Mouse (Mus musculus) hindbrain, embryonic 14.5 days (tissue): Measurements from ENCODE around the gene Dgkz. TPM values are rescaled to one million over a fixed set of nuclear protein-coding genes. Genes with fewer than 3 reads are reported as not detected.

ENCODE experiments used
- ATAC-seq: fragments of 200-750 bp; cut with Nextera tagmentation; 2 replicates; pipeline ENCODE4 v1.8.0; 2017; ENCODE audit warnings: moderate number of reproducible peaks, mild to moderate bottlenecking, moderate TSS enrichment, moderate library complexity; ENCODE audit not compliant: low FRiP score
- DNase-seq: peaks from one replicate; pipeline ENCODE4 v3.0.0-alpha.2; 2015; ENCODE audit warnings: low spot score
- H3K27ac ChIP-seq: fragments of 300-500 bp; sonication (generic); 2 replicates; pipeline ENCODE4 v1.5.1; 2014; ENCODE audit warnings: mild to moderate bottlenecking, moderate library complexity
- H3K27me3 ChIP-seq: fragments of 300-500 bp; sonication (generic); 2 replicates; pipeline ENCODE4 v1.6.1; 2014; ENCODE audit warnings: mild to moderate bottlenecking, low read length, mixed read lengths; ENCODE audit not compliant: control insufficient read depth, insufficient read depth
- H3K36me3 ChIP-seq: fragments of 300-500 bp; sonication (generic); replicated peaks from 2 replicates; pipeline ENCODE4 v1.6.1; 2014; ENCODE audit not compliant: control insufficient read depth, insufficient read depth
- H3K4me1 ChIP-seq: fragments of 300-500 bp; sonication (generic); replicated peaks from 2 replicates; pipeline ENCODE4 v1.6.1; 2014; ENCODE audit warnings: antibody characterized with exemption, low read length, mixed read lengths; ENCODE audit not compliant: control insufficient read depth, insufficient read depth
- H3K4me2 ChIP-seq: fragments of 300-500 bp; sonication (generic); replicated peaks from 2 replicates; pipeline ENCODE4 v1.6.1; 2014; ENCODE audit warnings: mild to moderate bottlenecking, moderate library complexity
- H3K4me3 ChIP-seq: fragments of 300-500 bp; sonication (generic); replicated peaks from 2 replicates; pipeline ENCODE4 v1.5.1; 2014; ENCODE audit warnings: mild to moderate bottlenecking, low read length
- H3K9ac ChIP-seq: fragments of 300-500 bp; sonication (generic); 2 replicates; pipeline ENCODE4 v1.6.1; 2014
- H3K9me3 ChIP-seq: fragments of 300-500 bp; sonication (generic); 2 replicates; pipeline ENCODE4 v1.6.1; 2016; ENCODE audit warnings: low read length; ENCODE audit not compliant: control insufficient read depth
- WGBS: fragments of 180-500 bp; shearing (Covaris S2); extraction: QIAGEN DNeasy Blood & Tissue Kit; methylation state at CpG from one replicate; pipeline ENCODE4 v1.1.7; 2014; 5-methylcytosine and 5-hydroxymethylcytosine counted together
- polyA plus RNA-seq: library from polyadenylated mRNA; unstranded; fragments of >200 nt; fragmentation: Nextera tagmentation; extraction: Ambion mirVana; gene quantifications from 2 replicates; pipeline ENCODE4 v1.2.1, GENCODE M21; 2014

Gene Dgkz
- polyA plus RNA-seq, 1 experiment from 2014 or later, result 39.0 TPM

DNA sequence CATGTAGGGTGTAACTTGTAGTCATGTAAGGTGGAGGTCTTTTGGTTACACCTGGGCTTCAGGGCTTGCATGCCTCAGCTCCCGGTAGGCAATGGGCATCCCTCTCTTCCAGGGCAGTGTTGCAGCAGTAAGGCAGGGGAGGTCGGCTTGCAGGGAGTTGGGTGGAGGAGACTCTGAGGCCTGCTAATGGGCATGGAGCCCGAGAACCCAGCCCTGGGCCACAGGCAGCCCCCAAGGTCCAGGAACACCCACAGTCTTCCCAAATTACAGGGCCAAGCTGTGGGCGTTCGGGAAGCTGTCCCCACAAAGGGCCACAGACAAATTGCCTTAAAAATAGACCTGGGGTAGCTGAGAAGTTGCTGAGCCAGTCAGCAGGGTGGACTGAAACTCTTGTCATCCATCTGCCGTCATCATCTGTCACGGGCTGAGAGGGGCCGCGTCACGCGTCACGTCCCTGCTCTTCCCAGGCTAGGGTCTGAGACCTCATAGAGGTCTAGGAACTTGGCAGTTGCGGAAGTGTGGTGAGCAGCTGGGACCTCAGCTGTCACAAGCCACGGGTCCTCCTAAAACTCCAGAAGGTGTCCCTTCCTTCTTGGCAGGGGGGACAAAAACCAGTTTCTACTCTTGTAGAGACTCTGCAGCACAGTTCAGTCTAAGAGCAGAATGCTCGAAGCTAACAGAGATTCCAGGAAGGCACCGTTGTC lies 22.4 kb upstream of the Dgkz start:
- Histone ChIP-seq H3K27ac (no peak overlapping the region), H3K9me3 (no peaks in the 10 kb centered on the region), H3K4me3 (no peak overlapping the region), H3K4me2 (no peak overlapping the region), H3K9ac (no peak overlapping the region), H3K36me3 (no peaks in the 10 kb centered on the region), H3K4me1 (no peaks in the 10 kb centered on the region), H3K27me3 (no peaks in the 10 kb centered on the region)
- 82% methylated on average over 16 of the region's 16 CpGs for WGBS
- DNase-seq (no peak), ATAC-seq (no peak)

DNA sequence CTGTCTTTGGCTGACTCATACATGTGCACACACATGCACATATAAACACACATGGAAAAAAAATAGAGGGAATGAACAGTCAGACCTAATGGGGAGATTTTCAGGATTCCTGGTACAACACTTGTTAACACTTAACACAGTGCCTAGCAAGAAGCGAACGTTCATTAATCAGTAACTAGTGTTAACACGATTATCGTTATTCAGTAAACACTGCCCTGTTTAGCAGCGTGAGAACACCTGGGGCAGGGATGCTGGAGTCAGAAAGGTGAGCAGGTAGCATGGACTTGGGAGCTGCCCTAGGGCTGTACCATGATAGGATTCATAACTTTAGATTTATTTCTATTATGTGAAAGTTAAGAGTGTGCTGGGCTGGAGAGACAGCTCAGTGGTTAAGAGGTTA lies 20.3 kb upstream of the Dgkz start:
- no peaks in the 10 kb centered on the region for H3K9me3 ChIP-seq
- no peaks in the 10 kb centered on the region for H3K27me3 ChIP-seq
- DNase-seq (no peak), ATAC-seq (no peak)
- H3K4me1 ChIP-seq, result no peaks in the 10 kb centered on the region
- H3K4me3 ChIP-seq, result no peak overlapping the region
- H3K4me2 ChIP-seq, result no peak overlapping the region
- H3K9ac ChIP-seq, result no peak overlapping the region
- H3K36me3 ChIP-seq, result no peaks in the 10 kb centered on the region
- no peak overlapping the region for H3K27ac ChIP-seq
- WGBS, result 87% methylated on average over 5 of the region's 5 CpGs

DNA sequence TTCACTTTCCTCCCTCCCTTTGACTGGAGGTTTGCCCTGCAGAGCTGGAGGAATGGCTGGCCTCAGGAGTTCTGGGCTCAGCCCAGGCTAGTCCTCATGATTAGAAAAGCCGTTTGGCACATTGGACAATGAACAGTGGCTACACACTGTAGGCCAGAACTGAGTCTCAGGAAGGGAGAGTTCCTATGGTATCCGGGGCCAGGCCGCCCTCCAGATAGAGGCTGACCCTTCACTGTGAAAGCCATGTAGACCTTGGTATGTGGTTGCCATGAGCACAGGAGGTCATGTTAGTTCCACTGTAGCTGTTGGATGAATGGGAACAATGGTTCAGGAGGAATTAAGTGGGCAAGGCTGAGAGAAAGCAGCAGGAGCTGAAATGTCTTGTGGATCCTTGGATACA lies 17.7 kb upstream of the Dgkz start:
- DNase-seq (no peak), ATAC-seq (no peak)
- Histone ChIP-seq H3K27ac (no peak overlapping the region), H3K4me1 (no peaks in the 10 kb centered on the region), H3K36me3 (no peaks in the 10 kb centered on the region), H3K9ac (no peak overlapping the region), H3K4me3 (no peak overlapping the region), H3K27me3 (no peaks in the 10 kb centered on the region), H3K9me3 (no peaks in the 10 kb centered on the region), H3K4me2 (no peak overlapping the region)
- 47% methylated on average over 3 of the region's 3 CpGs for WGBS

DNA sequence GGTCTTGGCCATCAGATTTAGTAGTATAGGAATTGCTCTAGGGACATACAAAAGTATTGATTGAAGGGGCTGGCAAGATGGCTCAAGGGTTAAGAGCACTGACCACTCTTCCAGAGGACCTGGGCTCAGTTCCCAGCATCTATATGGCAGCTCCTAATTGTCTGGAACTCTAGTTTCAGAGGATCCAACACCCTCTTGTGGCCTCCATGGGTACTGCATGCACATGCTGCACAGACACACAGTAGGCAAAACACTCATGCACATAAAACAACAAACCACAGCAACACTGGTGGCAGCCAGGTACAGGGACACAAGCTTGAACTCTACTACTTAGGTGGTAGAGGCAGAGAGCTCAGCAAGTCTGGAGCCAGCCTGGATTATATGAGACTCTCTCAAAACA lies 14.1 kb upstream of the Dgkz start:
- H3K27ac ChIP-seq, result no peak overlapping the region
- H3K4me2 ChIP-seq, result no peak overlapping the region
- H3K9ac ChIP-seq, result no peak overlapping the region
- H3K27me3 ChIP-seq, result no peaks in the 10 kb centered on the region
- no peaks in the 10 kb centered on the region for H3K9me3 ChIP-seq
- H3K4me1 ChIP-seq, result 0 out of 2 replicates have a peak, but pooled peaks cover 1% of the 10 kb centered on the region
- no peak overlapping the region for H3K4me3 ChIP-seq
- no peaks in the 10 kb centered on the region for H3K36me3 ChIP-seq
- DNase-seq, result no peak
- ATAC-seq, result no peak

DNA sequence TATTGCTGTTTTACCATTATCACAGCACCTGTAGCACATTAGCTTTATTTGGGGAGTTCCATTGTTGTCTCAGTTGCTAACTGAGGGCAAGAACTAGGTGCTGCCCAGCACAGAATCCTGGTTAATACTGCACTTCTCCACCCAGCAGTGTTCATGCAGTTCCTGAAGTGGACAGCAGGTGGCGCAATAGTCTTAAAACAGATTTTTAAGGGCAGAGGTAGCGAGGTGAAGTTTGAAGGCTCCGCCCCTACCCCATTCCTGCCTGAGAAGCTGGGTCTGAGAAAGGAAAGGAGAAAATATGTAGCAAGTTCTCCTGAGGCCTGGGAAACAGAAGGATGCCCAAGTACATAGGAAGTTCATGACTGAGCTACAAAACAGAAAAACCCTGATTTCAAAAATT lies 11.9 kb upstream of the Dgkz start:
- no peak overlapping the region for H3K27ac ChIP-seq
- peaks cover 10% of the 10 kb centered on the region; the same call in 1 of the 2 replicates for H3K4me1 ChIP-seq
- no peak overlapping the region for H3K9ac ChIP-seq
- H3K36me3 ChIP-seq, result no peaks in the 10 kb centered on the region
- ATAC-seq (peak; percentile 63), DNase-seq (peak; percentile 96)
- H3K4me2 ChIP-seq, result no peak overlapping the region
- 0% methylated on average over 3 of the region's 3 CpGs for WGBS
- no peaks in the 10 kb centered on the region for H3K27me3 ChIP-seq
- no peaks in the 10 kb centered on the region for H3K9me3 ChIP-seq
- no peak overlapping the region for H3K4me3 ChIP-seq

DNA sequence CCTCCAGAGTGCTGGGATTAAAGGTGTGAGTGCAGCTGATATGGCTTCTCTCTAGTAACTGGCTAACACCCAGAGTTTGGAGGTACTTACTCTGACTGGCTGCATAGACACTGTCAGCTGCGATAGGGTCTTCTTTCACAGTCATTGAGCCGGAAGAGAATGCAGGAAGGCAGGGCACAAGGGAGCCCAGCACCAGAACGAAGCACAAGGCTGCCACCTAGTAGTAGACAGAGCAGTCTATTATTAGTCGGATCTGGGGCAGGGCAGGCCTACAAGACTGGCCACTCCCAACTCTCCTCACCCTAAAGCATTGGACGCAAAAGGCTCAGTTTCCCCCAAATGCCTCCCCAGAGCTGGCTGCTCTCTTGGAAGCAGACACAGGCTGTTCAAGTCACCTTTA lies 10.4 kb upstream of the Dgkz start:
- 3% methylated on average over 5 of the region's 5 CpGs for WGBS
- H3K4me2 ChIP-seq, result no peak overlapping the region

DNA sequence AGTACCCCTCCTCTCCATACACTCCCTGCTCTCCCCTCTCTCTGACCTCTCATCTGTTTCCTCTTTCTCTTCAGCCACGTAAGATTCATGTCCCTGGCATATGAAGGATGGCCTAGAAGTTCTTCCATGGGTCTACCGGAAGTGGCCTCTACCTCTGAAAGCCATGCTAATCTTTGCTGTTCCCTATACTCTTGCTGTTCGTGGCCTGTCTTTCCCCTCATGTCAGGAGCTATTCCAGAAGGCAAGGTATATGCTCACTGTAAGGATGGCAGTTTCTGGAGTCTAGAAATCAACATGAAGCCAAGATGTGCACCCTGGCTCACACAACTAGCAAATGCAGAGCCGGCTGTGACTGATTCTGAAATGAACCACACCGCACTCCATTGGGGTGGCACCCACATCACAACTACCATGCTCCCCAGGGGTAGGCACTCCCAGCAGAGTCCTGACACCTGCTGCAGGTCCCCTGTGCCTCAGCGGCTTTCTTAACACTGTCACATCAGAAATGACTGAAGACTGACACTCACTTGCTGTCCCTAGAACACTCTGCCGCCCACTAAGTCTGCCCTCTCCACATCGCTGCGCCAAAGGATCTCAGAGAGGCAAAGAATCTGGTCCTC lies 9.4 kb upstream of the Dgkz start:
- DNase-seq (no peak), ATAC-seq (no peak; the same call in 1 of the 2 replicates)
- WGBS, result 40% methylated on average over 9 of the region's 9 CpGs
- Histone ChIP-seq H3K27me3 (no peaks in the 10 kb centered on the region), H3K9me3 (no peaks in the 10 kb centered on the region), H3K9ac (no peak overlapping the region), H3K36me3 (no peaks in the 10 kb centered on the region), H3K4me3 (no peak overlapping the region), H3K27ac (no peak overlapping the region), H3K4me2 (peak overlapping the region; percentile 44; the same call in 1 of the 2 replicates), H3K4me1 (peaks cover 10% of the 10 kb centered on the region)

More for the DNA sequence above, 10.4 kb upstream of the Dgkz start:
- no peak overlapping the region for H3K4me3 ChIP-seq
- DNase-seq (no peak), ATAC-seq (no peak; the same call in 1 of the 2 replicates)
- H3K27ac ChIP-seq, result no peak overlapping the region
- H3K36me3 ChIP-seq, result no peaks in the 10 kb centered on the region
- H3K9ac ChIP-seq, result no peak overlapping the region
- no peaks in the 10 kb centered on the region for H3K9me3 ChIP-seq
- H3K4me1 ChIP-seq, result peaks cover 10% of the 10 kb centered on the region; the same call in 1 of the 2 replicates
- no peaks in the 10 kb centered on the region for H3K27me3 ChIP-seq

DNA sequence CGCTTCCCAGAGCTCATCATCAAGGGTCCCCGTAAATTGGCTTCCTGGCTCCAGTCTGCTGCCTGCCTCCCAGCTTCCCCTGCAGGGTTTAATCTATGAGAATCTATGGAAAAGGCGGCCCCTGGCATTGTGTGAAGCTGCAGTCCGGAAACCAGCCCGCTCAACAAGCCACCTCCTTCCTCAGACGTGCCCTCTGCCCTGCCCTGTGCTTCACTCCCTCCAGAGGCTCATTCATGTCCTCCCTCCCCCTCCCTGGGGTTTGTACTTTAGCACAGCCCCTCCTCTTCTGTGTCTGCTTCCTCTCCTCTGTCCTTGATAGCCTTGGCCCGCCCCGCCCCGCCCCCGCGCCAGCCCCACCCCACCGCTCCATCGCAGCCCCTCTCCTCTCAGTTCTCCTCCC lies 8.8 kb upstream of the Dgkz start:
- Histone ChIP-seq H3K4me1 (peaks cover 10% of the 10 kb centered on the region), H3K4me2 (peak overlapping the region; percentile 44), H3K9ac (peak overlapping the region; percentile 43), H3K4me3 (no peak overlapping the region), H3K36me3 (no peaks in the 10 kb centered on the region), H3K27me3 (no peaks in the 10 kb centered on the region), H3K27ac (no peak overlapping the region), H3K9me3 (no peaks in the 10 kb centered on the region)
- WGBS, result 4% methylated on average over 10 of the region's 13 CpGs
- DNase-seq (no peak), ATAC-seq (peak; percentile 29; the same call in 1 of the 2 replicates)

DNA sequence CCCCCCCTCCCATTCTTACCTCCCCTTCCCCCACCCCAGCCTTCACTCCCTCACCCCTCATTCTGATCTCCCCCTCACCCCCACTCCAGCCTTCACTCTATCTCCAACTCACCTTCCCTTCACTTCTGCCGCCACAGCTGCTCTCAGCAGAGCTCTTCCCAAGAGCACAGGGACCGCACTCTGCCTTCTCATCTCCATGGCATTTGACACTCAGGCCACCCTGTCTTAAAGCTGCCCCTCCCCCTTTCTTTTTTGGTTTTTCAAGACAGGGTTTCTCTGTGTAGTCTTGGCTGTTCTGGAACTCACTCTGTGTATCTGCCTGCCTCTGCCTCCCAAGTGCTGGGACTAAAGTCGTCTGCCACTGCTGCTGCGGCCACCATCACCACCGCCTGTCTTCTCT lies 5.2 kb upstream of the Dgkz start:
- Histone ChIP-seq H3K27ac (no peak overlapping the region), H3K36me3 (no peaks in the 10 kb centered on the region), H3K4me2 (no peak overlapping the region), H3K4me3 (no peak overlapping the region), H3K27me3 (peaks cover 16% of the 10 kb centered on the region), H3K9ac (no peak overlapping the region), H3K4me1 (peaks cover 15% of the 10 kb centered on the region), H3K9me3 (no peaks in the 10 kb centered on the region)
- no peak for ATAC-seq
- DNase-seq, result no peak
- 26% methylated on average over 5 of the region's 5 CpGs for WGBS
